Mouse (Mus musculus): Measurements from ENCODE around the gene Cd151. TPM values are rescaled to one million over a fixed set of nuclear protein-coding genes. Genes with fewer than 3 reads are reported as not detected.
"Not testable (repeated sequence)": the region's sequence is repeated elsewhere in the genome, so short reads cannot be mapped to it uniquely, and the experiment has no call there.

The Cd151 gene
- polyA plus RNA-seq, 1 experiment from 2014 or later = 23.0 TPM

DNA sequence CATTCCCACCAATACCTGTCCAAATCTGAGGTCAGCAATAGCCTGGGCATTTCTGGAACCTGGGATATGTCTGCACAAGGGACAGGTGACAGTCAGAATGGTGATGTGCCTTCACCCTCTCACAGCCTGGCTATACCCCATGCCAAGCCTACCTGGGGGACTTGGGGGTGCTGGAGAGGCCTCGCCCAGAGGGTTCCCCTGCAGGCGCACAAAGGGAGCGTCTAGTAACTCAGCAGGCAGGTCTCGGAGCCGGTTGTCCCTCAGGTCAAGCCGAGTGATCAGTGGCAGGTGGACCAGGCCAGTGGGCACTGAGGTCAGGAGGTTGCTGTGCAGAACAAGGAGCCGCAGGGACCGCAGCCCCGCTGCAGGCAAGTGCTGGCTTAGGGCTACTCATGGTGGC is 25.7 kb upstream of the Cd151 start:
- H3K4me3 ChIP-seq (ENCODE audit: low read length) = no peak overlapping the region
- H3K4me2 ChIP-seq (ENCODE audit: low read length) = no peak overlapping the region
- no peak for ATAC-seq
- H3K4me1 ChIP-seq (ENCODE audit: control insufficient read depth, insufficient read depth, low read depth, low read length) = peaks cover 14% of the 10 kb centered on the region
- H3K27ac ChIP-seq (ENCODE audit: low read depth, low read length) = no peak overlapping the region
- no peaks in the 10 kb centered on the region for H3K9me3 ChIP-seq (ENCODE audit: control insufficient read depth, low read length)
- WGBS = 90% methylated on average over 9 of the region's 9 CpGs
- no peaks in the 10 kb centered on the region for H3K27me3 ChIP-seq (replicated peaks; ENCODE audit: control insufficient read depth, insufficient read depth, low read length)
- no peak overlapping the region for H3K9ac ChIP-seq (ENCODE audit: low read depth, low read length)
- H3K36me3 ChIP-seq (ENCODE audit: control insufficient read depth, insufficient read depth, low read length) = no peaks in the 10 kb centered on the region; the same call in 1 of the 2 replicates

DNA sequence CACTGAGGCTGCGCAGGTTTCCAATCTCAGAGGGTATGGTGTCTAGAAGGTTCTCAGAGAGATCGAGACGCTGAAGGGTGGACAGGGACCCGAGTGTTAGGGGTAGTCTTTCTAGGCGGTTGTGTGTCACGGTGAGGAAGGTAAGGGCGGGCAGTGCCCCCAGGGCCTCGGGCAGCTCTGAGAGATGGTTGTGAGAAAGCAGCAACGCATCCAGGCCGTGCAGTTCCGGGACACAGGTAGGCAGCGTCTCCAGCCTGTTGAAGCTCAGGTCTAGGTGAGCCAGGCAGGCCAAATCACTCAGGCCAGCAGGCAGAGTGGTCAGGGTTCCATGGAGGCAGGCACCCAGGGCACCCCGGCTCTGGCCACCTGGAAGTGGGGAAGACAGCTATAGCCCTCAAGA is 25.0 kb upstream of the Cd151 start:
- no peak for ATAC-seq
- WGBS = 93% methylated on average over 13 of the region's 13 CpGs

DNA sequence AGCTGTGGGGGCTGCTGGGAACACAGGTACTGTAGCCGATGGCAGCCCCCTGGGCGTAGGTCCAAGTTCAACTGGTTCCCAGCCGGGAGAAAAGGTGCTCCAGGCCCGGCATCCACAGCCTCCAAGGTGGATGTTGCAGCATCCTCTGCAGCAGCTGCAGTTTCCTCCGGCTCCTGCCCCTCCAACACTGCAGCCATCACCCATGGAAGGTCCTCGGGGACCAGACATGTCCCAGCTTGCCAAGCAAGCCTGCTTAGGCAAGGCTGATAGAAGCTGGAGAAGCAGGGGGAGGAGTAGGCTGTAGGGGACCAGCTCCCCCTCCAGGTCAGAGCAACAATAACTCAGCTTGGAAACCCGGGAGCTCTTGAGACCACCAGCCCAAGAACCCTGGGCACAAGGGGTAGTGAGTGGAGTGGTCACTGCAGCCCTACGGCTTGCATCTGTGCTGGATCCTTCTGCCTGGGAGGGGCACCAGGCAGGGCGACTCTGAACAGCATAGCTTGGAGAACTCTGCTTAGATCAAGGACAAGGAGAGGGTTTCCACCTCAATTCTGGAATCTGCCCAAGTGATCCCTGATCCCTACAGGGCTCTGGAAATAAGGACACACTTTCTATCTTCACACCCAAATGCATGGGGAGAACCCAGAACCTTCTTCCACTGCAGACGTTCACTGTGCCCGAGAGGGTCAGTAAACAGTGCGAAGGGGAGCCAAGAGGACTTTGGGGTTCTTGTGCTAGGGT is 23.9 kb upstream of the Cd151 start:
- Histone ChIP-seq H3K4me1 (ENCODE audit: control insufficient read depth, insufficient read depth, low read depth, low read length) (peaks cover 14% of the 10 kb centered on the region), H3K27ac (ENCODE audit: low read depth, low read length) (no peak overlapping the region), H3K27me3 (replicated peaks; ENCODE audit: control insufficient read depth, insufficient read depth, low read length) (no peaks in the 10 kb centered on the region), H3K4me2 (ENCODE audit: low read length) (peak overlapping the region; percentile 71), H3K36me3 (ENCODE audit: control insufficient read depth, insufficient read depth, low read length) (no peaks in the 10 kb centered on the region; the same call in 1 of the 2 replicates), H3K4me3 (ENCODE audit: low read length) (peak overlapping the region; percentile 37), H3K9ac (ENCODE audit: low read depth, low read length) (peak overlapping the region; percentile 56), H3K9me3 (ENCODE audit: control insufficient read depth, low read length) (no peaks in the 10 kb centered on the region)
- 32% methylated on average over 12 of the region's 12 CpGs for WGBS
- ATAC-seq = no peak

More for the DNA sequence above, 25.0 kb upstream of the Cd151 start:
- H3K27ac ChIP-seq (ENCODE audit: low read depth, low read length) = no peak overlapping the region
- H3K4me2 ChIP-seq (ENCODE audit: low read length) = no peak overlapping the region; the same call in 1 of the 2 replicates
- H3K27me3 ChIP-seq (replicated peaks; ENCODE audit: control insufficient read depth, insufficient read depth, low read length) = no peaks in the 10 kb centered on the region
- peaks cover 12% of the 10 kb centered on the region for H3K4me1 ChIP-seq (ENCODE audit: control insufficient read depth, insufficient read depth, low read depth, low read length)
- H3K36me3 ChIP-seq (ENCODE audit: control insufficient read depth, insufficient read depth, low read length) = no peaks in the 10 kb centered on the region; the same call in 1 of the 2 replicates
- no peak overlapping the region for H3K4me3 ChIP-seq (ENCODE audit: low read length)
- no peak overlapping the region; the same call in 1 of the 2 replicates for H3K9ac ChIP-seq (ENCODE audit: low read depth, low read length)
- H3K9me3 ChIP-seq (ENCODE audit: control insufficient read depth, low read length) = no peaks in the 10 kb centered on the region

DNA sequence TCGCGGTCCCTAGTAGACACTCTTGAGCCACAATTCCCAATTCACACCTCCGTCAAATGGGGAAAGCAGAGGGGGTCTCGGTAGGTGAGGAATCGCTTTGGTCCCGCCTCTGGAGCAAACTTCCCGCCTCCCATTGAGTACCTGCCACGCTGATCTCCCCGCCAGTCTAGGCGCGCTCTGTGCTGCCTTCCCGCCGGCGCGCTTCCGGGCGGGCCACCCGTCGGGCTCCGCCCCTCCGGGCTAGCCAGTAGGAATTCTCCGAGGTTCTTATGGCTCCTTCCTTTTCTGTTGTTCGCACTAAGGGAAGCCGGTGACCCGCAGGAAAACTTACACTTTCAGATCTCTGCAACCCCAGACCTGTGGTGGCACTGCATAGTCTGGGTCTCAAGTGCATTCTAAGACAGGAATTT is 23.4 kb upstream of the Cd151 start, which contains the start of gene Pidd1:
Pidd1 (minus strand) TSS at position 198 of the 410 bp plus-strand sequence.
- WGBS = under 1% methylated on average over 25 of the region's 25 CpGs

DNA sequence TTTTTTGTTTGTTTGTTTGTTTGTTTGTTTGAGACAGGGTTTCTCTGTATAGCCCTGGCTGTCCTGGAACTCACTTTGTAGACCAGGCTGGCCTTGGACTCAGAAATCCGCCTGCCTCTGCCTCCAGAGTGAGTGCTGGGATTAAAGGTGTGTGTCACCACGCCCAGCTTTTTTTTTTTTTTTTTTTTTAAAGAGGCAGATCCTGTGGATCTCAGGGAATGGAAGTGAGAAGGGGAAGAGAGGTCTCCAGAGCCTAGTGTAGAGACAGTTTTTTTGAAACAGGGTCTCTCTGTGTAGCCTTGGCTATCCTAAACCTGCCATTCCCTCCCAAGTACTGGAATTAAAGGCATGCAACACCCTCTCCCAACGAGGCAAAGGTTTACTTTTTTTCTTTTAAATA is 20.8 kb upstream of the Cd151 start:
- H3K4me3 ChIP-seq (ENCODE audit: low read length); H3K27me3 ChIP-seq (replicated peaks; ENCODE audit: control insufficient read depth, insufficient read depth, low read length); H3K9ac ChIP-seq (ENCODE audit: low read depth, low read length); H3K9me3 ChIP-seq (ENCODE audit: control insufficient read depth, low read length); ATAC-seq; H3K27ac ChIP-seq (ENCODE audit: low read depth, low read length): not testable (repeated sequence)
- Histone ChIP-seq H3K4me2 (ENCODE audit: low read length) (peak overlapping the region; percentile 80), H3K4me1 (ENCODE audit: control insufficient read depth, insufficient read depth, low read depth, low read length) (peaks cover 22% of the 10 kb centered on the region), H3K36me3 (ENCODE audit: control insufficient read depth, insufficient read depth, low read length) (peaks cover 12% of the 10 kb centered on the region)
- 90% methylated on average over 3 of the region's 3 CpGs for WGBS

More for the DNA sequence above, 23.4 kb upstream of the Cd151 start, which contains the start of gene Pidd1:
- no peaks in the 10 kb centered on the region for H3K27me3 ChIP-seq (replicated peaks; ENCODE audit: control insufficient read depth, insufficient read depth, low read length)
- no peak within 1 kb of the TSS for H3K27ac ChIP-seq (ENCODE audit: low read depth, low read length)
- H3K36me3 ChIP-seq (ENCODE audit: control insufficient read depth, insufficient read depth, low read length) = no peaks in the 10 kb centered on the region
- peak within 1 kb of the TSS; percentile 56 for H3K9ac ChIP-seq (ENCODE audit: low read depth, low read length)
- H3K4me3 ChIP-seq (ENCODE audit: low read length) = peak within 1 kb of the TSS; percentile 37
- H3K4me1 ChIP-seq (ENCODE audit: control insufficient read depth, insufficient read depth, low read depth, low read length) = peaks cover 20% of the 10 kb centered on the region
- no peak for ATAC-seq
- H3K4me2 ChIP-seq (ENCODE audit: low read length) = peak within 1 kb of the TSS; percentile 71
- H3K9me3 ChIP-seq (ENCODE audit: control insufficient read depth, low read length) = no peaks in the 10 kb centered on the region

DNA sequence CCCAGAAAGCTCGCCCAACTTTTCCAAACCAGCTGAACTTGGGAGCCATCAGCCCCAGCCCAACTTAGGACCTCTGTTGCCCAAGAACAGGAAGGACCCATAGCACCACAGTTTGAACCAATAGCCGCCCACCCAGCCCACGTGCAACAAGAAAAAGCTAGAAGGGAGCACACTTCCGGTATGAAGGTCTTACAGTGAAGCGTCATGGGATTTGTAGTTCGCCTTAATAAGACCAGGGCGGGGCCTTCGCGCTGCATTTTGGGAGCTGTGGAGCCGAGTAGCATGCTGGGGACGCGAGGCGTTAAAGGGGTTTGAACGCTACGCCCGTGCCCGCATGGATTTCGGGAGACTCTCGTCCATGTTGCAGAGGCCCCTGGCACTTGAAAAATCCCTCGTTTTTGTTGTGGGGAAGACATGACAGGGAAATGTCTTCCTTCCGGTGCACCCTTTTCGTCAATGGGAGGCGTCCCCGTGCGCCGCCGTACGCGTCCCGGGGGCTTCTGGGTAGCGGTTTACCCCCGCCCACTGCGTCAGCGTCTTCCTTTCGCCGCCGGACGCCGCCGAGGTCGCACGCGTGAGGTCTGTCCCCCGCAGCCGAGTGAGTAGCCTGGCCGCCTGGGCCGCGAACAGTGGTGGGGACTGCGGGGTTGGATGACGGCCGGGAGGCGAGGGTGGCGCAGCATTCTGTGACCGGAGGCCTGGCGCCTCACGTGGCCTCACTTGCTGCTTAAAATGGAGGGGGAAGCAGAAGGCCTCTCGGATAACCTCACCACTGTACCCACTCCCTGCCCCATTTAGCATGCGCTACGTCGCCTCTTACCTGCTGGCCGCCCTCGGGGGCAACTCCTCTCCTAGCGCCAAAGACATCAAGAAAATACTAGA is 19.8 kb upstream of the Cd151 start, which contains the start of gene Rplp2:
Rplp2 (plus strand) TSS at position 261 of the 882 bp plus-strand sequence.
- Histone ChIP-seq H3K27me3 (replicated peaks; ENCODE audit: control insufficient read depth, insufficient read depth, low read length) (no peaks in the 10 kb centered on the region), H3K4me3 (ENCODE audit: low read length) (peak within 1 kb of the TSS; percentile 76), H3K4me1 (ENCODE audit: control insufficient read depth, insufficient read depth, low read depth, low read length) (peaks cover 22% of the 10 kb centered on the region), H3K4me2 (ENCODE audit: low read length) (peak within 1 kb of the TSS; percentile 80), H3K36me3 (ENCODE audit: control insufficient read depth, insufficient read depth, low read length) (peaks cover 22% of the 10 kb centered on the region), H3K9ac (ENCODE audit: low read depth, low read length) (peak within 1 kb of the TSS; percentile 77), H3K9me3 (ENCODE audit: control insufficient read depth, low read length) (no peaks in the 10 kb centered on the region), H3K27ac (ENCODE audit: low read depth, low read length) (peak within 1 kb of the TSS; percentile 92)
- whole genome bisulfite sequencing = under 1% methylated on average over 63 of the region's 63 CpGs
- peak; percentile 94 for ATAC-seq

DNA sequence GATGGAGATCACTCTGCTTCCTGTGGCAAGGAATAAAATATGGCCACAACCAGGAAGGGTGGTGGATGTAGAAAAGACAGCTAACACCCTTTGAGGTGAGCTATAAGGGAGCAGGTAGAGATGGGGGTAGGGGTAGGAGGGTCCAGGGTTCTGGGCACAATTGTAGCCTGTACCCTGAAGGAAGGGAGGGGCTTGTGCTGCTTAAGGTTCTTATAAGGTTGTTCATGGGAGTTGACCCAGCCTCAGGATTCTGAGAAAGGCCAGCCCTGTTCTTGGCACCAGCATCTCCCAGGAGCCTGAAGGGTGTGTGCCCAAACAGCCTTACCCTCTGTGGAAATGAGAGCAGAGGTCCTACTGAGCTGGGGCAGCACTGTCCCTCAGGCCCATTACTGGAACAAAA is 15.3 kb upstream of the Cd151 start:
- Histone ChIP-seq H3K4me1 (ENCODE audit: control insufficient read depth, insufficient read depth, low read depth, low read length) (peaks cover 21% of the 10 kb centered on the region), H3K4me2 (ENCODE audit: low read length) (no peak overlapping the region), H3K27ac (ENCODE audit: low read depth, low read length) (no peak overlapping the region), H3K36me3 (ENCODE audit: control insufficient read depth, insufficient read depth, low read length) (peaks cover 22% of the 10 kb centered on the region), H3K9ac (ENCODE audit: low read depth, low read length) (no peak overlapping the region), H3K9me3 (ENCODE audit: control insufficient read depth, low read length) (no peaks in the 10 kb centered on the region), H3K4me3 (ENCODE audit: low read length) (no peak overlapping the region), H3K27me3 (replicated peaks; ENCODE audit: control insufficient read depth, insufficient read depth, low read length) (no peaks in the 10 kb centered on the region)
- no peak for ATAC-seq

DNA sequence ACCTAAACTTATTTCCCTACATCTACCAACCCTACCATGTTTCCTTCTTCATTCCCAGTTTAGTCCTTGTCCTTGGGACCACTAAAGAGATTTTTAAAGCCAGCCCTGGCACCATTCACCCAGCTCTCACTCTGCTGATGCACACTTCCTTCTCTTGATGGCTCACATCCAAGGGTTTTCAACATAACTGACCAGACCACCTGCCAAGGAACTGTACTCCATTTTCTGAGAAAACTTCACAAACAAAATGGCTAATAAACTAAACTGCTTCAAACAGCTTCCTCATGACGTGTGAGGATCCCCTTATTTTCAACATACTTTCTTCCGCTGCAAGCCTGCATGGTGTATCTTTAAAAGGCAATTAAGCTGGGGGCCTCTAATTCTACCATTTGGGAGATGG is 13.6 kb upstream of the Cd151 start:
- WGBS = 87% methylated on average over 2 of the region's 2 CpGs
- Histone ChIP-seq H3K4me2 (ENCODE audit: low read length) (no peak overlapping the region), H3K27me3 (replicated peaks; ENCODE audit: control insufficient read depth, insufficient read depth, low read length) (no peaks in the 10 kb centered on the region), H3K9me3 (ENCODE audit: control insufficient read depth, low read length) (no peaks in the 10 kb centered on the region), H3K9ac (ENCODE audit: low read depth, low read length) (no peak overlapping the region), H3K36me3 (ENCODE audit: control insufficient read depth, insufficient read depth, low read length) (peaks cover 22% of the 10 kb centered on the region), H3K27ac (ENCODE audit: low read depth, low read length) (no peak overlapping the region), H3K4me3 (ENCODE audit: low read length) (no peak overlapping the region), H3K4me1 (ENCODE audit: control insufficient read depth, insufficient read depth, low read depth, low read length) (peaks cover 15% of the 10 kb centered on the region)
- ATAC-seq = no peak
